Mouse (Mus musculus): Measurements from ENCODE around the gene Ncl.

- no peak for TF ChIP-seq POLR2A (IDR thresholded peaks at IDR 0.05; ENCODE audit: extremely low read depth, insufficient read depth, low read length)
- TF ChIP-seq CTCF (IDR thresholded peaks at IDR 0.05; ENCODE audit: low read depth, low read length) = no peak
Observed at GRCm38 (mm10) chr1:86311467-86312005, 47.7 kb downstream of the Ncl start.
